ENCODE assay signal across 17 mouse cellular contexts in genomic region chr19:47532449-47532848, GRCm38 (mm10). TPM values are rescaled to one million over a fixed set of nuclear protein-coding genes. Genes with fewer than 3 reads are reported as not detected.
DNase-seq lines count a peak whose midpoint lies in the region; ATAC-seq and TF ChIP-seq lines count a peak whose summit lies in the region.
"Had no signal": no experiment of that assay in that cellular context is flagged by ENCODE, and none has a peak within 500 bp of the region (broad histone marks: within the 10 kb centered on the region; RNA-seq: fewer than 3 reads in every experiment).

No protein-coding gene starts in this region.

- no peak for ATAC-seq in heart, postnatal 0 days (ENCODE audit: insufficient read depth, low read depth)

- no peak overlapping the region for H3K27ac ChIP-seq in heart, postnatal 0 days (ENCODE audit: low read depth)
- H3K27ac ChIP-seq in small intestine, adult 2 months (ENCODE audit: insufficient read depth, low read depth, low read length), result no peak overlapping the region
- H3K27ac ChIP-seq: embryonic facial prominence, embryonic 10.5 days; forebrain, embryonic 10.5 days; heart, embryonic 15.5 days; midbrain, embryonic 10.5 days; neural tube, embryonic 13.5 days had no signal

- no peak for TF ChIP-seq POLR2A in small intestine, adult 2 months (IDR thresholded peaks at IDR 0.05; ENCODE audit: low read depth, low read length)

- H3K9me3 ChIP-seq in heart, postnatal 0 days (replicated peaks; ENCODE audit: control insufficient read depth, low read length), result no peaks in the 10 kb centered on the region
- H3K9me3 ChIP-seq: heart, embryonic 15.5 days; liver, embryonic 13.5 days; midbrain, embryonic 10.5 days; neural tube, embryonic 13.5 days had no signal

- 90% methylated on average over 3 of the region's 3 CpGs for WGBS in heart, postnatal 0 days
- WGBS in small intestine, adult 2 months, result 94% methylated on average over 3 of the region's 3 CpGs

- TF ChIP-seq CTCF in heart, postnatal 0 days (IDR thresholded peaks at IDR 0.05; ENCODE audit: low read depth), result peak; percentile 14; the same call in 1 of the 2 replicates
- peak; percentile 54; the same call in 1 of the 2 replicates for TF ChIP-seq CTCF in small intestine, adult 2 months (IDR thresholded peaks at IDR 0.05; ENCODE audit: extremely low read depth, insufficient read length, insufficient replicate concordance, low read depth, low read length)

- H3K27me3 ChIP-seq in heart, postnatal 0 days (ENCODE audit: control insufficient read depth, insufficient read depth, low read length), result no peaks in the 10 kb centered on the region
- no peaks in the 10 kb centered on the region for H3K27me3 ChIP-seq in small intestine, adult 2 months (ENCODE audit: control insufficient read depth, insufficient read depth, low read length)
- H3K27me3 ChIP-seq: heart, embryonic 15.5 days; liver, embryonic 13.5 days; neural tube, embryonic 13.5 days had no signal

- no peak overlapping the region for H3K9ac ChIP-seq in heart, postnatal 0 days (replicated peaks; ENCODE audit: low read depth, low read length)
- H3K9ac ChIP-seq: heart, embryonic 15.5 days; liver, embryonic 13.5 days; neural tube, embryonic 13.5 days had no signal

- peaks cover 13% of the 10 kb centered on the region; the same call in 1 of the 2 replicates for H3K36me3 ChIP-seq in heart, postnatal 0 days (replicated peaks; ENCODE audit: control insufficient read depth, insufficient read depth, low read length)
- H3K36me3 ChIP-seq in small intestine, adult 2 months (ENCODE audit: control insufficient read depth, insufficient read depth, low read length), result no peaks in the 10 kb centered on the region

- H3K4me2 ChIP-seq in heart, postnatal 0 days (ENCODE audit: low read depth, low read length), result no peak overlapping the region
- H3K4me2 ChIP-seq: heart, embryonic 15.5 days; liver, embryonic 13.5 days; neural tube, embryonic 13.5 days had no signal

- no peak overlapping the region for H3K4me3 ChIP-seq in heart, postnatal 0 days (ENCODE audit: low read depth, low read length)
- no peak overlapping the region for H3K4me3 ChIP-seq in small intestine, adult 2 months (ENCODE audit: low read depth, low read length)
- H3K4me3 ChIP-seq: embryonic facial prominence, embryonic 10.5 days; forebrain, embryonic 10.5 days; heart, embryonic 15.5 days; liver, embryonic 13.5 days; midbrain, embryonic 10.5 days; neural tube, embryonic 13.5 days had no signal

- intact Hi-C loops in heart, postnatal 14 days (cut with DNase I), result no loop called here

- DNase-seq in heart, postnatal 0 days (ENCODE audit: low spot score), result no peak
- no peak for DNase-seq in heart, postnatal 14 days
- peak; percentile 19 for DNase-seq in lung, postnatal 10 days
- DNase-seq in lung, adult 18-20 months, result no peak
- peak; percentile 60 for DNase-seq in ES-CJ7 (ENCODE audit: low read depth, low spot score)
- DNase-seq in left cerebral cortex, adult 8-10 months (ENCODE audit: low spot score in 2 of 2), result no peak
- DNase-seq in adrenal gland, postnatal 10 days, result no peak
- DNase-seq: adrenal gland, adult 8-10 months; cerebellum, adult 8-10 months; gastrocnemius, postnatal 14 days; liver, embryonic 13.5 days had no signal

- peaks cover 17% of the 10 kb centered on the region for H3K4me1 ChIP-seq in heart, postnatal 0 days (ENCODE audit: control insufficient read depth, insufficient read depth)
- peaks cover 10% of the 10 kb centered on the region; the same call in 1 of the 2 replicates for H3K4me1 ChIP-seq in small intestine, adult 2 months (ENCODE audit: control insufficient read depth, insufficient read depth, insufficient read length, low read length)

- no peak for TF ChIP-seq EP300 in heart, postnatal 0 days (IDR thresholded peaks at IDR 0.05; ENCODE audit: low read depth)

RNA-seq across cellular contexts. Expression of gene Stn1, which starts 4.9 kb away (rescaled TPM):
- total RNA-seq in heart, postnatal 0 days (2014; rRNA removed; ENCODE audit: low replicate concordance), result 26.1 and 71.6 TPM in 2 replicates
- polyA plus RNA-seq in heart, postnatal 0 days (2015; fragmentation: Nextera tagmentation; extraction: Ambion mirVana), result 20.1 and 21.6 TPM in 2 replicates
- 10 to 100 TPM; 17.3 to 17.8 TPM for total RNA-seq in heart, postnatal 14 days (2021)
- 9.2 and 15.0 TPM in 2 replicates for polyA plus RNA-seq in small intestine, adult 2 months (2012; rRNA removed)
- 10 to 100 TPM; 22.5 to 29.1 (median 25.3) TPM for total RNA-seq in left cerebral cortex, adult 8-10 months (2022)
- 10 to 100 TPM; 13.1 to 18.7 TPM for total RNA-seq in adrenal gland, postnatal 10 days (2021)

RNA-seq across cellular contexts. Expression of gene Slk, which starts 47.0 kb away (rescaled TPM):
- 45.8 and 59.5 TPM in 2 replicates for total RNA-seq in heart, postnatal 0 days (2014; rRNA removed; ENCODE audit: low replicate concordance)
- 14.2 and 17.7 TPM in 2 replicates for polyA plus RNA-seq in heart, postnatal 0 days (2015; fragmentation: Nextera tagmentation; extraction: Ambion mirVana)
- 100 to 1,000 TPM; 103 TPM for total RNA-seq in heart, postnatal 14 days (2021)
- polyA plus RNA-seq in small intestine, adult 2 months (2012; rRNA removed), result 2.0 and 3.5 TPM in 2 replicates
- total RNA-seq in left cerebral cortex, adult 8-10 months (2022), result 10 to 100 TPM; 53.2 to 54.7 (median 54.1) TPM
- 10 to 100 TPM; 41.4 to 51.7 TPM for total RNA-seq in adrenal gland, postnatal 10 days (2021)

Comparison
In these comparisons a context has a peak if more than half of its experiments do, and no peak if none do; other contexts are left out.
1. DNase-seq: peak in lung, postnatal 10 days (single experiment) and ES-CJ7 (single experiment); none in heart, postnatal 0 days (single experiment), heart, postnatal 14 days (0 of 2), lung, adult 18-20 months (0 of 2), left cerebral cortex, adult 8-10 months (0 of 2) and adrenal gland, postnatal 10 days (single experiment).